Mouse (Mus musculus) right cerebral cortex, postnatal 25 days (tissue): ENCODE data around the gene Eps8l3.
A peak's percentile ranks its signal among the peaks of the same experiment; 100 is the strongest.

Experiments used
- DNase-seq: peaks from one replicate; pipeline ENCODE4 v3.0.0; 2022

The Eps8l3 gene

DNA sequence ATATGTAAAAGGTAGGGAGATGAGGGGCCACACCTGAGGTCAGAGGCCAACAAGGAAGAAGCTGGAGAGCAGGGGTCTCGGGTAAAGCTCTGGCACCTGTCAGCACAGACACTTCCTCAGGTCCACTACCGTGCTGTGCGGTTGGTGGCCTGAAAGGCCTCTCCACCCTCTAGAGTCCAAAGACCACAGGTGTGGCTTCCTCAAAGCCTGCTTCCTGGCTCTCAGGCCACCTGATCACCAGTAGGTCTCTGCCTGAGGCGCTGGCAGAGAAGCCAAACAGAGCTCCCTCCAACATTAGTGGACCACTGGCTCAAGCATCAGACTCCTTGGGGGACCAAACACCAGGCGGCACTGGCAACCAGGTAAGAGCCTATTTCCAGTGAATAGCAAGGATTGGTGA lies at the start of gene Eps8l3:
Gene Eps8l3 (plus strand): TSS at position 225 of the 400 bp plus-strand sequence.
- no peak for DNase-seq

DNA sequence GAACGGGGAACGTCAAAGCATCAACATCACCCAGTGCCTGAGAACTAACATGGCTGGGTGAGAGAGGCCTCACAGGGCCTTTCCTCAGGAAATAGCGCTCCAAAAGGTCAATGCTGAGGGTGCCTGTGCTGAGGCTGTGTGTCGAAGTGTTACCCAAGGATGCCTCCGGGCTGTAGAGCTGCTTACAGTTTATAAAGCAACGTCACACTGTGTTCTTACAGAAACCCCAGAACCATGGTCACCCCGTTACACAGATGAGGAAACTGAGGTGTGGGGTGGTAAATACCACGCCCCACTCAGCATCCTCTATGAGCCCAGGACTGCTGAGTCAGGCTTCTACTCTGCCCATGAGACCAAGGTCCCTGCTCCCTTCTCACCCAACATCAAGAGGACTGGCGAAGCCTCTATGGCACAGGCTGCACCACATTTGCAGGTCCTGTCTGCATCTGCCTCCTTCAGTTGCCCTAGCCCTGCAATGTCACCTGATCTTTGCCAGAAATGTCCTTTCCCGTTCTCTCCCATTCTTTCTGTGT lies 49.1 kb upstream of the Eps8l3 start:
- DNase-seq, result no peak

DNA sequence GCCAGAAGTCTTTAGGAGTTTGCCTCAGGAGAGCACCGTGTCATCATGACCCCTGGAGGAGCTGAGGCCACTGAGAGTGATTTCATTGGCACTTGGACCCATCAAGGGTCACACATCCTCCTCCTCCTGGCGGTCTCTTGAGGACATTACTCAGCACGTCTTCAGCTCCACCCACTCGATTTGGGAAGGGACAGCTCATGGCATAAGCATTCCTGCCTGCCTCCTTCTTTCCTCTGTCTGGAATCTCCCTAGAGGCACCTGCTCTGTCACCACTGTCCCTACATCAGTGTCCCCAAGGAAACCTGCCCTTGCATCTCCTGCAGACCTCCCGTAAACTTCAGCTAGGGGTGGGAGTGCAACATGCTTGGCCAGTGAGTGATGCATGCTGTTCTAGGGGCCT lies 48.5 kb upstream of the Eps8l3 start:
- no peak for DNase-seq

DNA sequence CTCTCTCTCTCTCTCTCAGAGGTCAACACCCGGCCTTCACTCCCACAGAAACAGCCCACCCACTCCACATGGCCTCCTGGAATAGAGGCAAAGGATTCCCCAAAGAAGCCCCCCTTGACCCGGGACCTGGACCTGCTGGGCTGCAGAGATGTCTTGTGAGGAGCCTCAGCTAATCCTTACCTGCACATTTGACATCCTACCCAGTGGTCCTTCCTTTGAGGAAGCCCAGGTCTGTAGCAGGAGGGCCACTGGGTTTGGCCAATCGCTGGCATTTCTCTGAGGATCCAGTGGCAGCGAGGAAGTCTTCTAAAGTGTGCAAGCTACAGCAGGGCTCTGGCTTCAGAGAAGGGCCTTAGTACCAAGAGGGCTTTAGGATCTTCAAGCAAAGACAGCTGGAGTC lies 48.0 kb upstream of the Eps8l3 start:
- no peak for DNase-seq

DNA sequence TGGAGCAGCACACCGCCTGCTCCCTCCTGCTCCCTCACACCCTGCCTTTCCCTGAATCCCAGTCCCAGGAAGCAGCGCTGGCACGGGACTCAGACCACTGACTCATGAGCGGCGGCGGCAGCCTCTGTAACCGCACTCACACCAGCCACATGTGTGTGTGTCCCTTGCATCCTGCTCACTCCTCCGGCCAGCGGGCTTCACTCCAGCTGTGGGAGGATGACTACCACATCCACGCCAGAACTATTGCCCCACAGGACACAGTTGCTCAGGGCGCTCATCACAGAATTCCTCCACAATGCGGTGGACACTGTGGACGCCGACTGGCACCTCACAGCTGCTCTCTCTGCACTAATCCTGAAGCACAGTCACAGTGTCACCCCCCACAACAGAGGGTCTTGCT lies 47.4 kb upstream of the Eps8l3 start:
- DNase-seq, result no peak

DNA sequence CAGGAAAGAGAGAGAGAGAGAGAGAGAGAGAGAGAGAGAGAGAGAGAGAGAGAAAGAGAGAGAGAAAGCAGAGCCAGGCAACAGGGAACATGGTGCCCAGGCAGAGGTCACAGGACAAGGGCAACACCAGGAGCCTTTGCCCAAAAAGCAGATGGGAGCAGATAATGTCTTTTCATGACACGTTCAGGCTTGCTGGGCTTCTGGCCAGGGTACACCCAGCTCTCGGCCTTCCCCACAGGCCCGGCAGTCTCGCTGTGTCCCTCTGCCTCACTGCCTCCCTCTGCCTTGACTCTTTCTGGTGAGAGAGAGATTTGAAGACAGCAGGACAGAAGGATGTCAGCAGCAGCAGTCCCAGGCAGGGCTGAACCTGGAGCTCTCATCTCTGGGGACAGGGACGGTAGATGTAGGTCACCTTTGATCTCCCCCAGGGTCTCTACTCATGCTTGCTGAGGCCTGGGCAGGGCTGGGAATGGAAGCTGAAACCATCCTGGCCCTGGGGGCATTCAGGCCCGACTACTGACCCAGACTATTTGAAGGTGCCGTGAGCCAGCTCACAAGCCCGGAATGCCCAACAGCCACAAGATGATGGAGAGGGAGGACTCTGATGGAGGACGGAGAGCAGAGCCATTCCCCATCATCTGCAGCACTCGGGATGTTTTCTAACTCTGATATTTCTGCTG lies 45.0 kb upstream of the Eps8l3 start:
- no peak for DNase-seq

DNA sequence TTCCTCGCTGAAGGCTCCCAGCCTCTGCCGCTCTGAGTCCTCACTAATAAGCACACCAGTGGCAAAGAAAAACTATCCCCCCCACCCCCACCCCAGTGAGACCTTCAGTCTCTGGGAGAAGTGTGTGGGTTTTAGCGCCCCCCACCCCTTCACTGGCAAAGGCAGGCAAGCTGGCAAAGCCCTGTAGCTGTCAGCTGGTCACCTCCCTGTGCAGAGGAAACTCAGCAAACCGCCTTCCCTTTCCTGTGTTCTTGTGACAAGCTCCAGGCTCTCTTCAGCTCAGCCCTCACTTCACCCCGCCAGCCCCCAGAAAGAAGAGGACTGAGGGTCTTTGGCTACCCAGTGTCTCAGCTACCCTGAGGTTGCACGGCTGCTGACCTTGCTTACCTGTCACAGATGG lies 44.4 kb upstream of the Eps8l3 start:
- DNase-seq, result no peak

DNA sequence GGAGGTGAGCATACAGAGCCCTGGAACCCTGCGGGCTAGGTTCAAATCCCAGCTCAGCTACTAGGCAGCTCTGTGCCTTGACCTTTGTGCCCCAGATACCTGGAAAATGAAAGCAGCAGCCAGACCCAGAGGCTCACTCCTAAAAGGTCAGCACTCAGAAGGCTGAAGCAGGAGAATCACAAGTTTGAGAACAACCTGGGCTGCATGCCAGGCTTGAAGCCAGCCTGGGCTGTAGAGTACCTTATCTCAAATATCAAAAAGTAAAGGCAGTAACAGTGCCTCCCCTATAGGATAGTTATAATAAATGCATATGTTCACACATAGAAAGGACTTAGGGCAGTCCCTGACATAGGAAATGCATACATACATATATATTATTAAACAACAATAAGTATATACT lies 43.7 kb upstream of the Eps8l3 start:
- no peak for DNase-seq

DNA sequence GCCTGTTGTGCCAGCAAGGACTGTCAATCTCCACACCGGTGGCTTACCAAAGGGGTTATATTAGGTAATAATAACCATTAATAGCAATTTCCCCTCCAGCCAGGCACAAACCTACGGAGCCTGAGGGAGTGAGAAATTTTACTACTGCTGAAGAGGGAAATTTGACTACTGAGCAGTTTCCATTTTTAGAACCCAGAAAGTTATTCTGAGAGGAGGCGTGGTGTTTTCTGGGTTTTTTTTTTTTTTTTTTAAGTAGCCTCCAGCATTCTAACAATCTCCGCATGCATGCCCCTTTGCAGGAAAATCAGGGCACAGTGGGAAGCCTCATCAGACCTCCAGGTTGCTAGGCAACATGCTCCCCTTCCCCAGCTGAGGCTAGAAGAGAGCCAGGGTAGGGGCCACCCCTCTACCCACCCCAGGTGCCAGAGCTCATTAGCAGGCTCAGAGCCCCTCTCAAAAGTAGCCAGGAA lies 43.1 kb upstream of the Eps8l3 start:
- DNase-seq, result no peak

DNA sequence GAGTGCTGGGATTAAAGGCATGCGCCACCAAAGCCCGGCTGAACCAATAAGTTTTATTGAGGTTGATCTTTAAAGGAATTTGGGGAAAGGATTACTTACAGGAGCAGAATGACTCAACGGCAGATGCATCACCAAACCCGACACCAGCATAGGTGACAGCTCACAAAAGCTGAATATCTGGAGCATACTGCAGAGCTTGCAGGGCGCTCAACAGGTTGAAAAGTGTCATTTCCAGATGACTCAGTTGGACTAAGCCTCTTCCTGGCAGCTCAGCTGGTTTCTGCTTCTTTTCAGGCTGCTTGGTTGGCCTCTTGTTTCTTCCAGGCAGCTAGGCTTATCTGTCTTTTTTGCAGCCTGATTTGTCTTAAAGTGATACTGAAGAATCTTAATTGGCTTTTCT lies 41.7 kb upstream of the Eps8l3 start:
- DNase-seq, result no peak

DNA sequence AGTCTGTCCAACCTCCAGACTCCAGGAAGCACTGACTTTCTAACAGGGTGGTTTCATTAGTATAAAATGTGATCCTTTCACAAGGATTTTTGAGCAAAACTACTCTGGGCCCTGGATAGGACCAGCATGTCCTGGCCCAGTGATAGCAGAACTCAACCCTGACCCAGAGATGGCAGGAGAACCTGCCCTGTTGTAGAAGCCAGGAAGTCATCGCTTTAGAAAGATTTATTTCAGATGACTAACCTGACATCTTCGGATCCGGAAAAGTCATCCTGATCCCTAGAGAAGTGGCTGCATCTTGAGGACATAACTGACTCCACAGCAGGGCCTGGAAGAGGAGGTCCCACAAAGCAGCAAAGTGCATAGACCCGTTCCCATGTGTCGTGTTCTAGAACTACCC lies 37.2 kb upstream of the Eps8l3 start:
- DNase-seq, result no peak

DNA sequence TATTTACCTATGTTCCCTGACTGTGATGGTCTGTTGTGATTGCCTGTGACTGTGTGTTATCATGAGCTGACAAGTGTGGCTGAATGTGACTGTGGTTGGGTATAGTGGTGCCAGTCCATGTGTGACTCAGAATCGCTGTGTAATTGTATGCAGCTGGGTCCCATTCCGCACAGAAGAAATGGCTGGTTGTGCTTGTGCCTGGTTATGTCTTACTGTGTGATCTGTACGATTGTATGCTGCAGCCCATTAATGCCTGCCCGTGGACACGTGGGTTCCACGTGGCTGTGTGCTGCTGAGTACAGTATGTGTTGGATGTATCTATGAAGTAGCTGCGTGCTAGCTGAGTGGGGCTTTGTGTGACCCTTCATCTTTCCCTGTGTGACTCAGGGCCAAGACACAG lies 36.2 kb upstream of the Eps8l3 start:
- DNase-seq, result no peak

DNA sequence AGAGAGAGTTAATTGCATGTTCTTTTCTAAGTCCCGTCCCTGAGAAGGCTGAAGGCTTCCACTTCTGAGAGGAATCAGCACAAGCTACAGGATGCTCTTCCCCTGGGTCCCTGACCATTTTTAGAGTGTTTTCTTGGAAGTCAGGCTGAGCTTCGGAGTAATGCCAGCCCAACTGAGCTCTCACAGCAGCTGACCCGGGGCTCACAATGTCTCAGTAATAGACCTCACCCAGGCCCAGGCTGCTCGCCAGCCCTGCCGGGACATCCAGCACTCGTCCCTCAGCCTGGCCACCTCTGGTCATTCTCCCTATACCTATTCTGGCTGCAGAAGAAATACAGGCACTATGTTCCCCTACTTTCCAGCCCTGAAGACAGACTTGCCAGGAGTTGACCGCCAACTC lies 35.7 kb upstream of the Eps8l3 start:
- no peak for DNase-seq

DNA sequence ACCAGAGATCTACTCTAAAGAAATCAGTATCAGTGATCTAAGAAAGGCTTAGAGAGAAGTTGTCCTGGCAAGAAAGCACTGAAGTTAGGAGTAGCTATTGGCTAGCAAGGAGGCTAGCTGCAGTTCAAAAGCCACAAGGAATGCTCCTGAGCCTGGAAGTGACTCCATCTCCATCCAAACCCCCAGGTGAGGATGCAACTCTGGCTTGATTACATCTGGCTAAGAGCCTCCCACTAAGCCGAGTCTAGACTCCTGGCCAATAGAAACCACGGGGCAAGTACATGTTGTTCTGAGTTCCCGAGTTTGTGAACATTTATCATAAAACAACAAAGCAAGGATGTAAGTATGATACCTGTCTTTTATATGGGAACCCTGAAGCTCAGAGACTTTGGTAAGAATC lies 33.6 kb upstream of the Eps8l3 start:
- DNase-seq, result no peak

DNA sequence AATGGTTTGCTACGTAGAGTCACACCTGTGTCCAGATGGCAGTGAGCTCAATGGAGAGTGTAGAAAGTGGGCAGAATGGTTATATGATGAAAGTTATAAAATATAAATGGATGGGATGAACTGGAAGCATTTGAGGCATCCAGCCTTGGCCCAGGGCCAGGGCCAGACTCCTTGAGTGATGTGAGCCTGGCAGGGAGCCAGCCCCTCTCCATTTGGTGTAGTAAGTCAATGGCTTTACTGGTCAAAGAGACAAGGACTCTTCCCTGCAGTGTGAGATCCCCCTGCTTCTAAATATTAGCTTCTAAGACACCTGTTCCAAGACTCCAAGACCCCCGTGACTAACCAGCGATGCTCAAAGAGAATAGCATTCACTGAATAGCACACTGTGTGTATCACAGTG lies 33.0 kb upstream of the Eps8l3 start:
- no peak for DNase-seq

DNA sequence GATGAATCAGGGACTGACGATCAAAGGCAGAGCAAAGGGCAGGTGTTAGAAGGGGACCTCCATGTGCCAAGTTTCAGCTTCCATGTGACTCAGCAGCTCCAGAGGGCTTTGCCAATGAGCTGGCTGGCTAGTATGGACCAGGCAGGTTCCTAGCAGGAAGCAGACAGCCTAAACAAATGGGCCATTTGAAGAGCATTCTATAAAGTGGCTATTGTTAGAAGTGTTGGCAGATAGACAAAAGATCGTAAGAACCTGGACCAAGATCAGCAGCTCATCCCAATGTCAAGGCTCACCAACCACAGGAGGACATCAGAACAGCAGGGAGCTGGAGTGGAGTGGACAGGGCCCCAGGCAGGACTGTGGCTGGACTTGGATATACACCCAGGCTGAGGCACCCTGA lies 32.5 kb upstream of the Eps8l3 start:
- DNase-seq, result no peak

DNA sequence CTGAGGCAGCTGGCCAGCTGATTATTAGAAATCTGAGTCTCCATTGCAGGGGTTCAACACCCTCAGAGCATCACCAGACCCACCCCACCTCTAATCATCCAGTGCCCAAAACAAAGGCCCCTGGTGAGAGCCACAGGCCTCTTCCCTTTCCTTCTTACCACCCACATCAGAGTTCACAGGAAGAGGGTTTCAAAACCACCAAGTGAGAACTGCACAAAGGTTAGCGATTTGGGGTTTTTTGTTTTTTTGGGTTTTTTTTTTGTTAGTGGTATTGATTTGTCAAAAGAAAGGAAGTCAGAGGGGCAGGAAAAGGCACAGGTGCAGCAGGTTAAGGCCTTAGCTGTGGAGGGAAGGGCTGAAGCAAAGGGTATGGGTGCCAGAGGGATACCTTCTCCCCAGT lies 30.9 kb upstream of the Eps8l3 start:
- DNase-seq, result no peak

DNA sequence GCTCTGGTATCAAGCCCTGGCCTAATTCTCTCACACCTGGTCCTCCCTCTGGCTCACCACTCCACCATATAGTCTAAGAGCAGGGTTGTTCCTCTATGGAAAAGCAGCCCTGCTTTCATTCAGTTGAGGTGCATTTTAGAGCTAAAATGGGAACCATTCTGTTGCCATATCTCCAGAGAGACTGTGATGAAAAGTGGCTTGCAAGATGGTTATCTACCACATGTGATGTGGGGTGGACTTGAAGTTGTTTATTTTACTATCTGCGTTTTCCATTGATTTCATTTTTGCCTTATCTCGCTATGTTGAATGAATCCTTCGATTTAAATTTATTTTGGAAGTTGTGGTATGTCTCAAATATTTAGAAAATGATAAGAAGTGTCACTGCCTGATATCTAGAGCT lies 30.2 kb upstream of the Eps8l3 start:
- DNase-seq, result no peak

DNA sequence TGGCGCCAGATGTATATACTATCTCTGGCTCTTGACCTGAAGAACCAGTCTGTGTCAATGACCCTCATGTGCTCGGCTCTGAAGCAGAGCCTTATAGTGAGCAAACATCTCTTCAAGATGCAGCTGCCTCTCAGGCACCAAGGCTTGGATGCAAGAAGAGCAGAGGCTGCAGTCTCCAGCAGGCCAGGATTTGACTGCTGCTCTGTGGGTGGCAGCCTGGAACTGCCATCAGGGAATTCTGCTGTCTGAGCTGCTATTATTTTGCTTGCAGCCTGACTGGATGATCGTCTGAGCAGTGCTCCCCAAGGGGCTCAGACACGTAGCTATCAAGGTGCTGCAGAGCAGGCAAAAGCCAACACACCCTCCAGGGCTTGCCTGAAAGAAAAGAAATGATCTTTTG lies 28.9 kb upstream of the Eps8l3 start:
- peak; percentile 26 for DNase-seq

DNA sequence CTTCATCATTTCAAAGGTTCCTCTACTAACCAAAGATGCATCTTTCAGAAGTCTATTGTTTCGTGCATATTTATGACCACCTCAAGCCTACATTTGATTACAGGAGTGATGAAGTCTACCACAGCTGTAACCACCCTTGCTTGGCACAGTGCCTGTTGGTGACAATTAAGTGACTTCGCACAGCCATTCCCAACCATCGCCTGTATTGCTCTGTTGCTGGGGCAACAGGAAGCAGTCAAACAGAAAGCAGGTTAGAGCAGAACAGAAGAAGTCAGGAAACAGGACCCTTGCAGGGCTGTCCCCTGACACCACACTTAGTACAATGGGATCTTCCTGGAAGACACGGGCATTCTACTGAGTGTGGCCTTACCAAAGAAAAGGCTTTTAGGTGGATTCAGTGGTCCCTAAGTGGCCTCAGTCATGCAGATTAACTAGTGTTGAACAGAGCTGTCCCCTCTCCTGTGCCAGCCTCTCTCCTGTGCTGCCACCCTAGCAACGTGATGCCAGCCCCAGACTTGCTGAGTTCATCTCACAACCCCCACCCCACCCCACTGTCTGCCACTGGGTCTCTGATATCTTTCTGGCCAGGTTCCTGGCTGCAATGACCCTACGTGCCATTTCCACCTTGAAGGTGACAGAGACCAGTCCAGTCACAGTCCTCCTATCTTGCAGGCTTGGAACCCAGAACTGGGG lies 27.9 kb upstream of the Eps8l3 start:
- DNase-seq, result no peak

DNA sequence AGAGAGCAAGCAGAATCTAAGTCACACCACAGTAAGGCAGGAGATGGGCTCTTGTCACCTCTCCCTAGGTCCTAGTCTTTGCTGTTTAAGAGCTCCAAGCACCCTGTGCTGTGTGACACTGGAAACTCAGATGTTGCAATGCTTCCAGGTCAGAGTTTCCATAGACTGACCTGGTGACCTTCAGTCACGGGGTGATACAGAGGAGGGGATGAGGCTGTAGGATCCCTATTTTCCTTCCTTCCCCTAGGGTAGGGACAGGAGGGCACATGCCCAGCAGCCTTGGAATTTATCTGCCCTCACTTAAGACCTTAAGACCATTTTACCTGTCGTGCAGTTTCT lies 27.4 kb upstream of the Eps8l3 start:
- DNase-seq, result no peak

DNA sequence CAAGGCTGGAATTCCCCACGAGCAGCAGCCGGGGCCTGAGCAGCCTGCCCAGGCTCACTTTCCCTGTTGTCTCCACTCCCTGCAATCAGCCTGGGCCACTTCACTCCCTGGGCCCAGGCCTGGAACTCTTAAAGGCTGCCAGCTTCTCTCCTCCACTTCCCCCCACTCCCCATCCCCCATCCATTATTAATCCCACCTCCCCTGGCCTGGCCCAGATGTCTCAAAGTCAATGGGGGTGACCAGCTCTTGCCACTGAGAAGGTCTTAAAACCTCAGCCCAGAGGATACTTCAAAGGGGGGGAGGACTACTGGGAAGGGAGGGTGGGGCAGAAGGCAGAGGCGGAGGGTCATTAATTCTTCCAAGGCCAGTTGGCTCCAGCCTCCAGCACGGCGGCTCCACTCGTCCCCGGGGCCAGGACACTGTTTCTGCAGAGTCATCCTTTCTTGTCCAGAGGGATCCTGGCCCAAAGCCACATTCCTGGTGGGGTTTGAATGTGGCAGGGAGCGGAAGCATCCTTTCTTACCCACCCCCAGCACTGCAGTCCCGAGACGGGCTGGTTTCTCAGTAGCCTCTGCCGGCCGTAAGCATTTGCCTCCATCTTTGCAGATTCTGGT lies 26.5 kb upstream of the Eps8l3 start:
- no peak for DNase-seq

DNA sequence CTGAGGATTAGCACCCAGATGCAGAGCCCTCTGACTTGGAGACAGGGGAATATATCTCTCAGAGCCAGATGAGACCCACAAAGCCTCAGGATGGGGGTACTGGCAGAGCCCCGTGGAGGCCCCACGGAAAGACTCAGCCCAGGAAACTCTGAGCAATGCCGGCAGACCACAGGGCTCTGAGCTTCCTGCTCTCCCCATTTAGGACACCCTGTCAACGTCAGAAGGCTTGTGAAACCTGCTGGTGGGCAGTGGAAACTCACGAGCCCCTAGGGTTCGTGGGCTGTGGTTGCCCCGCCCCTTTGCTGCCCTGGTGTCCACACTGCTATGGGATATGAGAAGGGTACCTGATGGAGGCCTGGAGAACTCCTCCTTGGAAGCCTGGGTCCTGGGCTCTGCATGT lies 24.2 kb upstream of the Eps8l3 start:
- no peak for DNase-seq
